In the genomic region with DNA sequence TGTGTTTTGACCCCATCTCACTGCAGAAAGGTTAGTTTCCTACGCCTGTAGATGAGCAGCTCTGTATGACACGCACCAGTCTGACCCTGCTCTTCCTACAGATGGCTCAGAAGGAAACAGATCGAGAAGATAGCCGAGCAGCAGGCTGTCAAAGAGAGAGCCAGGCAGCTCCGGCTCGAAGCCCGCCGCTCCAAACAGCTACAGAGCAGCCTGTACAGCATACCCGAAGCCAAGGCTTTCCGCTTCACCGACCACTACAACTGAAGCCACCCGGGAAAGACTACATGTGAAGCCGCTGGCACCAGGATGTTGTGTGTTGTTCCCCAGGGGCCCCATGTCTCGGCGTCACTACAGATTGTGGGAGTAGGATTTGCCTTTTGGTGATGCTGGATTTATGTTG, we compare ENCODE assay signal across 15 mouse cellular contexts. TPM values are rescaled to one million over a fixed set of nuclear protein-coding genes. Genes with fewer than 3 reads are reported as not detected.
DNase-seq lines count a peak whose midpoint lies in the region; ATAC-seq and TF ChIP-seq lines count a peak whose summit lies in the region.
"Had no signal": no experiment of that assay in that cellular context is flagged by ENCODE, and none has a peak within 500 bp of the region (broad histone marks: within the 10 kb centered on the region; RNA-seq: fewer than 3 reads in every experiment).

No protein-coding gene starts in this region.

- no peak for TF ChIP-seq CTCF in kidney, adult 2 months (conservative IDR thresholded peaks at IDR 0.05; ENCODE audit: insufficient read depth, insufficient read length, low read depth, low read length)
- TF ChIP-seq CTCF in forebrain, postnatal 0 days (IDR thresholded peaks at IDR 0.05; ENCODE audit: low read depth), result no peak

- H3K9me3 ChIP-seq in forebrain, postnatal 0 days (ENCODE audit: low read length), result no peaks in the 10 kb centered on the region
- H3K9me3 ChIP-seq: embryonic facial prominence, embryonic 13.5 days; megakaryocyte, embryonic 14.5 days had no signal

- H3K4me1 ChIP-seq in kidney, adult 2 months (ENCODE audit: control insufficient read depth, insufficient read depth, low read length), result no peaks in the 10 kb centered on the region
- H3K4me1 ChIP-seq in forebrain, postnatal 0 days (ENCODE audit: insufficient read depth), result no peaks in the 10 kb centered on the region
- H3K4me1 ChIP-seq: embryonic facial prominence, embryonic 13.5 days had no signal

- H3K4me3 ChIP-seq in kidney, adult 2 months (ENCODE audit: insufficient read depth, low read depth, low read length), result no peak overlapping the region
- no peak overlapping the region for H3K4me3 ChIP-seq in forebrain, postnatal 0 days (ENCODE audit: low read depth, low read length)
- H3K4me3 ChIP-seq: embryonic facial prominence, embryonic 13.5 days; megakaryocyte, embryonic 14.5 days; myocyte had no signal

- TF ChIP-seq POLR2A in kidney, adult 2 months (IDR thresholded peaks at IDR 0.05; ENCODE audit: low read depth, low read length), result no peak

- H3K9ac ChIP-seq in forebrain, postnatal 0 days, result no peak overlapping the region
- H3K9ac ChIP-seq: embryonic facial prominence, embryonic 13.5 days had no signal

- H3K27me3 ChIP-seq in kidney, adult 2 months (replicated peaks; ENCODE audit: control insufficient read depth, insufficient read depth, low read length), result no peaks in the 10 kb centered on the region
- no peaks in the 10 kb centered on the region for H3K27me3 ChIP-seq in forebrain, postnatal 0 days (ENCODE audit: insufficient read depth, low read length)
- H3K27me3 ChIP-seq: CH12.LX; embryonic facial prominence, embryonic 13.5 days; megakaryocyte, embryonic 14.5 days; Patski had no signal

- no peak overlapping the region for H3K27ac ChIP-seq in kidney, adult 2 months (ENCODE audit: insufficient read depth, low read depth, low read length)
- no peak overlapping the region for H3K27ac ChIP-seq in forebrain, postnatal 0 days (ENCODE audit: low read depth, low read length)
- H3K27ac ChIP-seq: embryonic facial prominence, embryonic 13.5 days had no signal

- no peak overlapping the region for H3K4me2 ChIP-seq in forebrain, postnatal 0 days (ENCODE audit: low read depth)
- H3K4me2 ChIP-seq: embryonic facial prominence, embryonic 13.5 days had no signal

- DNase-seq in kidney, adult 2 months, result peak; percentile 5
- no peak for DNase-seq in kidney, adult 11 months
- peak; percentile 78 for DNase-seq in brain, adult 2 months (ENCODE audit: low read depth, low spot score)
- DNase-seq in cerebellum, adult 11-12 months, result peak; percentile 76
- peak; percentile 18 for DNase-seq in forebrain, postnatal 0 days
- no peak for DNase-seq in urinary bladder, adult 18-20 months (ENCODE audit: low spot score in 2 of 2)
- DNase-seq in thymus, postnatal 4 days, result no peak
- DNase-seq: adrenal gland, adult 2 months; heart, adult 11 months; lung, adult 18-20 months had no signal

- H3K36me3 ChIP-seq in kidney, adult 2 months (ENCODE audit: control insufficient read depth, insufficient read depth, low read length), result peaks cover 2% of the 10 kb centered on the region; the same call in 1 of the 2 replicates
- H3K36me3 ChIP-seq in forebrain, postnatal 0 days (ENCODE audit: insufficient read depth), result peaks cover 22% of the 10 kb centered on the region

- 39% methylated on average over 15 of the region's 15 CpGs for WGBS in kidney, adult 2 months
- 51% methylated on average over 15 of the region's 15 CpGs for WGBS in forebrain, postnatal 0 days

- ATAC-seq in forebrain, postnatal 0 days, result peak; percentile 90
- ATAC-seq: Patski had no signal

RNA-seq across cellular contexts. Expression of gene Ccdc181, which starts 12.0 kb away (rescaled TPM):
- 6.7 and 8.8 TPM in 2 replicates for polyA plus RNA-seq in kidney, adult 2 months (2012; rRNA removed)
- total RNA-seq in forebrain, postnatal 0 days (2014; rRNA removed), result 20.1 and 21.2 TPM in 2 replicates
- polyA plus RNA-seq in forebrain, postnatal 0 days (2015; fragmentation: Nextera tagmentation; extraction: Ambion mirVana), result 24.2 and 28.1 TPM in 2 replicates

RNA-seq across cellular contexts. Expression of gene Nme7, which starts 16.5 kb away (rescaled TPM):
- 12.8 and 14.8 TPM in 2 replicates for polyA plus RNA-seq in kidney, adult 2 months (2012; rRNA removed)
- total RNA-seq in forebrain, postnatal 0 days (2014; rRNA removed), result 37.7 and 37.9 TPM in 2 replicates
- 32.1 and 33.2 TPM in 2 replicates for polyA plus RNA-seq in forebrain, postnatal 0 days (2015; fragmentation: Nextera tagmentation; extraction: Ambion mirVana)

RNA-seq across cellular contexts. Expression of gene Blzf1, which starts 19.9 kb away (rescaled TPM):
- 5.4 and 6.0 TPM in 2 replicates for polyA plus RNA-seq in kidney, adult 2 months (2012; rRNA removed)
- 17.5 and 21.5 TPM in 2 replicates for total RNA-seq in forebrain, postnatal 0 days (2014; rRNA removed)
- 16.1 and 22.3 TPM in 2 replicates for polyA plus RNA-seq in forebrain, postnatal 0 days (2015; fragmentation: Nextera tagmentation; extraction: Ambion mirVana)

RNA-seq across cellular contexts. Expression of gene Slc19a2, which starts 38.6 kb away (rescaled TPM):
- 11.2 and 12.8 TPM in 2 replicates for polyA plus RNA-seq in kidney, adult 2 months (2012; rRNA removed)
- total RNA-seq in forebrain, postnatal 0 days (2014; rRNA removed), result 11.3 and 16.6 TPM in 2 replicates
- 6.6 and 7.5 TPM in 2 replicates for polyA plus RNA-seq in forebrain, postnatal 0 days (2015; fragmentation: Nextera tagmentation; extraction: Ambion mirVana)

Comparison
In these comparisons a context has a peak if more than half of its experiments do, and no peak if none do; other contexts are left out.
1. DNase-seq: peak in kidney, adult 2 months (single experiment), brain, adult 2 months (single experiment), cerebellum, adult 11-12 months (single experiment) and forebrain, postnatal 0 days (single experiment); none in kidney, adult 11 months (single experiment), urinary bladder, adult 18-20 months (0 of 2) and thymus, postnatal 4 days (single experiment).